Mouse (Mus musculus): ENCODE results near the gene Cic. TPM values are rescaled to one million over a fixed set of nuclear protein-coding genes. Genes with fewer than 3 reads are reported as not detected.
"Not testable (repeated sequence)": the region's sequence is repeated elsewhere in the genome, so short reads cannot be mapped to it uniquely, and the experiment has no call there.

Gene Cic
- polyA plus RNA-seq, 1 experiment from 2014 or later: 29.5 TPM

GRCm38 (mm10) chr7:25263968-25264870 is 3.3 kb upstream of the Cic start:
- Histone ChIP-seq H3K27me3 (no peaks in the 10 kb centered on the region), H3K9ac (no peak overlapping the region), H3K4me3 (no peak overlapping the region), H3K36me3 (no peaks in the 10 kb centered on the region), H3K9me3 (no peaks in the 10 kb centered on the region), H3K4me1 (peaks cover 10% of the 10 kb centered on the region), H3K27ac (no peak overlapping the region), H3K4me2 (no peak overlapping the region)
- WGBS: 27% methylated on average over 17 of the region's 17 CpGs
- ATAC-seq (ENCODE audit: borderline replicate concordance, extremely low read depth, low FRiP score, low TSS enrichment): no peak

GRCm38 (mm10) chr7:25265743-25266142 is 1.8 kb upstream of the Cic start:
- WGBS: 86% methylated on average over 5 of the region's 5 CpGs
- H3K4me1 ChIP-seq: peaks cover 19% of the 10 kb centered on the region
- not testable (repeated sequence) for H3K27ac ChIP-seq; ATAC-seq (ENCODE audit: borderline replicate concordance, extremely low read depth, low FRiP score, low TSS enrichment); H3K9me3 ChIP-seq; H3K4me3 ChIP-seq; H3K27me3 ChIP-seq; H3K9ac ChIP-seq; H3K36me3 ChIP-seq; H3K4me2 ChIP-seq

GRCm38 (mm10) chr7:25266180-25266962 is 1.1 kb upstream of the Cic start:
- peaks cover 19% of the 10 kb centered on the region for H3K4me1 ChIP-seq
- H3K9me3 ChIP-seq: no peaks in the 10 kb centered on the region
- no peak overlapping the region for H3K27ac ChIP-seq
- peak overlapping the region; percentile 65; the same call in 1 of the 2 replicates for H3K4me2 ChIP-seq
- no peak for ATAC-seq (ENCODE audit: borderline replicate concordance, extremely low read depth, low FRiP score, low TSS enrichment)
- H3K4me3 ChIP-seq: no peak overlapping the region
- H3K9ac ChIP-seq: no peak overlapping the region
- peaks cover 4% of the 10 kb centered on the region; the same call in 1 of the 2 replicates for H3K36me3 ChIP-seq
- WGBS: 86% methylated on average over 8 of the region's 8 CpGs
- H3K27me3 ChIP-seq: no peaks in the 10 kb centered on the region

- H3K9me3 ChIP-seq: no peaks in the 10 kb centered on the region
- H3K27ac ChIP-seq: peak overlapping the region; percentile 94
- H3K36me3 ChIP-seq: peaks cover 16% of the 10 kb centered on the region; the same call in 1 of the 2 replicates
- H3K4me2 ChIP-seq: peak overlapping the region; percentile 65
- WGBS: under 1% methylated on average over 33 of the region's 33 CpGs
- peak overlapping the region; percentile 73 for H3K4me3 ChIP-seq
- peak; percentile 95 for ATAC-seq (ENCODE audit: borderline replicate concordance, extremely low read depth, low FRiP score, low TSS enrichment)
- H3K9ac ChIP-seq: peak overlapping the region; percentile 76
- peaks cover 19% of the 10 kb centered on the region for H3K4me1 ChIP-seq
- no peaks in the 10 kb centered on the region for H3K27me3 ChIP-seq
These were observed 403 bp downstream of the Cic start for GRCm38 (mm10) chr7:25267751-25268463.

GRCm38 (mm10) chr7:25268588-25268987 is 1.1 kb downstream of the Cic start:
- no peaks in the 10 kb centered on the region for H3K9me3 ChIP-seq
- H3K4me3 ChIP-seq: peak overlapping the region; percentile 73
- ATAC-seq (ENCODE audit: borderline replicate concordance, extremely low read depth, low FRiP score, low TSS enrichment): no peak
- H3K27ac ChIP-seq: peak overlapping the region; percentile 74
- peak overlapping the region; percentile 76 for H3K9ac ChIP-seq
- peak overlapping the region; percentile 56 for H3K4me2 ChIP-seq
- WGBS: 1% methylated on average over 7 of the region's 7 CpGs
- H3K27me3 ChIP-seq: no peaks in the 10 kb centered on the region
- H3K36me3 ChIP-seq: peaks cover 16% of the 10 kb centered on the region; the same call in 1 of the 2 replicates
- peaks cover 23% of the 10 kb centered on the region for H3K4me1 ChIP-seq

- Histone ChIP-seq H3K4me1 (peaks cover 24% of the 10 kb centered on the region), H3K9me3 (no peaks in the 10 kb centered on the region), H3K4me2 (peak overlapping the region; percentile 56), H3K36me3 (peaks cover 16% of the 10 kb centered on the region; the same call in 1 of the 2 replicates), H3K27ac (peak overlapping the region; percentile 31), H3K9ac (peak overlapping the region; percentile 76), H3K4me3 (peak overlapping the region; percentile 73), H3K27me3 (no peaks in the 10 kb centered on the region)
- no peak for ATAC-seq (ENCODE audit: borderline replicate concordance, extremely low read depth, low FRiP score, low TSS enrichment)
- WGBS: 32% methylated on average over 4 of the region's 4 CpGs
These were observed 1.5 kb downstream of the Cic start for GRCm38 (mm10) chr7:25269029-25269428.

GRCm38 (mm10) chr7:25269545-25270271 is 2.2 kb downstream of the Cic start:
- H3K36me3 ChIP-seq: peaks cover 16% of the 10 kb centered on the region; the same call in 1 of the 2 replicates
- no peak overlapping the region for H3K27ac ChIP-seq
- H3K4me3 ChIP-seq: peak overlapping the region; percentile 73
- no peaks in the 10 kb centered on the region for H3K27me3 ChIP-seq
- H3K9me3 ChIP-seq: no peaks in the 10 kb centered on the region
- 80% methylated on average over 8 of the region's 8 CpGs for WGBS
- no peak for ATAC-seq (ENCODE audit: borderline replicate concordance, extremely low read depth, low FRiP score, low TSS enrichment)
- H3K4me2 ChIP-seq: peak overlapping the region; percentile 56
- H3K4me1 ChIP-seq: peaks cover 24% of the 10 kb centered on the region
- 0 out of 2 replicates have a peak overlapping the region, but pooled peaks have one; percentile 76 for H3K9ac ChIP-seq

- WGBS: 86% methylated on average over 35 of the region's 35 CpGs
- peaks cover 26% of the 10 kb centered on the region for H3K4me1 ChIP-seq
These were observed 3.4 kb downstream of the Cic start for GRCm38 (mm10) chr7:25270652-25271633.

GRCm38 (mm10) chr7:25271651-25272444 is 4.3 kb downstream of the Cic start:
- ATAC-seq (ENCODE audit: borderline replicate concordance, extremely low read depth, low FRiP score, low TSS enrichment): no peak
- no peak overlapping the region for H3K4me3 ChIP-seq
- no peaks in the 10 kb centered on the region for H3K27me3 ChIP-seq
- no peaks in the 10 kb centered on the region for H3K9me3 ChIP-seq
- no peak overlapping the region for H3K4me2 ChIP-seq
- 83% methylated on average over 30 of the region's 30 CpGs for WGBS
- H3K9ac ChIP-seq: no peak overlapping the region
- no peak overlapping the region for H3K27ac ChIP-seq
- peaks cover 16% of the 10 kb centered on the region; the same call in 1 of the 2 replicates for H3K36me3 ChIP-seq
- peaks cover 29% of the 10 kb centered on the region for H3K4me1 ChIP-seq

More at GRCm38 (mm10) chr7:25270652-25271633, 3.4 kb downstream of the Cic start:
- Histone ChIP-seq H3K36me3 (peaks cover 16% of the 10 kb centered on the region; the same call in 1 of the 2 replicates), H3K9ac (no peak overlapping the region), H3K4me2 (no peak overlapping the region), H3K27me3 (no peaks in the 10 kb centered on the region), H3K9me3 (no peaks in the 10 kb centered on the region), H3K27ac (no peak overlapping the region), H3K4me3 (no peak overlapping the region)
- ATAC-seq (ENCODE audit: borderline replicate concordance, extremely low read depth, low FRiP score, low TSS enrichment): no peak

Data from lung, embryonic 15.5 days (tissue).